Mouse (Mus musculus) adrenal gland, postnatal 4 days (tissue): ENCODE data around the gene Fzr1. TPM values are rescaled to one million over a fixed set of nuclear protein-coding genes. Genes with fewer than 3 reads are reported as not detected.

Experiments used
- DNase-seq, 2 experiments: peaks; one replicate each; pipeline ENCODE4 v3.0.0; 2021 to 2022; ENCODE audit warnings: low spot score in 2 of 2, mixed read lengths in 2 of 2
- total RNA-seq, 2 experiments: library from RNA; stranded (reverse); gene quantifications; 2 replicates each; pipeline ENCODE4 v1.2.3; 2021

Fzr1 gene
- total RNA-seq, 2 experiments from 2014 or later = 69.1 to 70.7 TPM

GRCm38 (mm10) chr10:81385603-81386306 lies 7.4 kb upstream of the Fzr1 start:
- DNase-seq = no peak

- no peak for DNase-seq
Observed at GRCm38 (mm10) chr10:81384605-81384982, 6.3 kb upstream of the Fzr1 start.

- peak; percentile 93 to 99 for DNase-seq
Observed at GRCm38 (mm10) chr10:81383802-81384604, 5.7 kb upstream of the Fzr1 start, which contains the start of the genes Dohh and Gm48551. Gene Dohh (plus strand): TSS chr10:81384428. Gene Gm48551 (plus strand): TSS chr10:81384466.

GRCm38 (mm10) chr10:81382039-81382438 lies 3.7 kb upstream of the Fzr1 start:
- DNase-seq = no peak

- DNase-seq = no peak
Observed at GRCm38 (mm10) chr10:81379809-81380378, 1.6 kb upstream of the Fzr1 start.

- no peak for DNase-seq
Observed at GRCm38 (mm10) chr10:81379183-81379553, 852 bp upstream of the Fzr1 start.

- peak in 1 of 2 experiments; percentile 100 for DNase-seq
Observed at GRCm38 (mm10) chr10:81378553-81379182, 352 bp upstream of the Fzr1 start.

GRCm38 (mm10) chr10:81377362-81377664 lies 1.0 kb downstream of the Fzr1 start:
- DNase-seq = no peak

GRCm38 (mm10) chr10:81376561-81377361 lies 1.6 kb downstream of the Fzr1 start:
- no peak for DNase-seq

- no peak for DNase-seq
Observed at GRCm38 (mm10) chr10:81375322-81375721, 3.0 kb downstream of the Fzr1 start.

- DNase-seq = no peak
Observed at GRCm38 (mm10) chr10:81367207-81367495, 11.2 kb downstream of the Fzr1 start.

- DNase-seq = no peak
Observed at GRCm38 (mm10) chr10:81366477-81367206, 11.7 kb downstream of the Fzr1 start.

- no peak for DNase-seq
Observed at GRCm38 (mm10) chr10:81365672-81366476, 12.4 kb downstream of the Fzr1 start, which contains the start of gene 4930404N11Rik. Gene 4930404N11Rik (minus strand): TSS chr10:81365816.

GRCm38 (mm10) chr10:81365073-81365472 lies 13.2 kb downstream of the Fzr1 start:
- no peak for DNase-seq

- DNase-seq = no peak
Observed at GRCm38 (mm10) chr10:81364666-81365065, 13.7 kb downstream of the Fzr1 start.

- DNase-seq = no peak
Observed at GRCm38 (mm10) chr10:81363436-81364346, 14.6 kb downstream of the Fzr1 start.

- DNase-seq = no peak
Observed at GRCm38 (mm10) chr10:81362336-81362949, 15.9 kb downstream of the Fzr1 start.

- no peak for DNase-seq
Observed at GRCm38 (mm10) chr10:81360721-81361120, 17.6 kb downstream of the Fzr1 start.
